Mouse (Mus musculus): ENCODE data around the gene Il17rb. TPM values are rescaled to one million over a fixed set of nuclear protein-coding genes. Genes with fewer than 3 reads are reported as not detected.
A peak's percentile ranks its signal among the peaks of the same experiment; 100 is the strongest.

Gene Il17rb
- polyA plus RNA-seq, 1 experiment from 2014 or later, result 0.65 TPM

DNA sequence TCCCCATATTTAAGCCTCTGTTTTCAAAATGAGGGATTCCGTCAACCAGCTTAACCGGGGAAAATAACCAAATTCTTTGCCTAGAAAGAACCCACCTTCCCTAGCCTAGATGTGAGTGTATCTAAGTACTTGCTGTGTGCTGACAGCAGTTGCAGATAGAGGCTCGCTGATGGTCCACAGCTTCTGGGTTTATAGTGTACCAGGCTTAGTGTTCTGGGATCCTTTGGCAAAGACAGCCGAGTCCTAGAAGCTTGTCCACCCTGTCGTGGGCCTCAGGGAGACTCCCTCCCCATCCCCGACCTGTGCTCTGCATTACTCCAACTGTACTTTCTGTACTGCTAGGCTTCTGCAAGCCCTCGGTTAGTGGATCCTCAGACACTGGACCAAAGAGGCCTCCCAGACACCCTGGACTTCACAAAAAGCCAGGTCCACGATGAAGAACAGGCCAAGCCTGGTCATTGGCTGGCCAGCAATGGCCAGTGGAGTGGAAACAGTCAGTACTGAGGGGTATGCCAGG, 37.1 kb upstream of the Il17rb start:
- no peak overlapping the region for H3K9ac ChIP-seq (ENCODE audit: low read depth, low read length)
- no peaks in the 10 kb centered on the region for H3K4me1 ChIP-seq (replicated peaks; ENCODE audit: control insufficient read depth, insufficient read depth, low read length)
- no peaks in the 10 kb centered on the region for H3K9me3 ChIP-seq (ENCODE audit: control insufficient read depth)
- no peak for TF ChIP-seq CTCF (IDR thresholded peaks at IDR 0.05; ENCODE audit: low read depth)
- H3K27ac ChIP-seq (ENCODE audit: low read depth, low read length), result no peak overlapping the region
- H3K4me3 ChIP-seq (ENCODE audit: low read depth, low read length), result no peak overlapping the region
- 75% methylated on average over 8 of the region's 8 CpGs for WGBS
- no peak for ATAC-seq
- no peaks in the 10 kb centered on the region; the same call in 1 of the 2 replicates for H3K36me3 ChIP-seq (ENCODE audit: control insufficient read depth, insufficient read depth)
- H3K4me2 ChIP-seq (replicated peaks; ENCODE audit: low read depth), result no peak overlapping the region
- H3K27me3 ChIP-seq (replicated peaks; ENCODE audit: control insufficient read depth, insufficient read depth, low read length), result no peaks in the 10 kb centered on the region

DNA sequence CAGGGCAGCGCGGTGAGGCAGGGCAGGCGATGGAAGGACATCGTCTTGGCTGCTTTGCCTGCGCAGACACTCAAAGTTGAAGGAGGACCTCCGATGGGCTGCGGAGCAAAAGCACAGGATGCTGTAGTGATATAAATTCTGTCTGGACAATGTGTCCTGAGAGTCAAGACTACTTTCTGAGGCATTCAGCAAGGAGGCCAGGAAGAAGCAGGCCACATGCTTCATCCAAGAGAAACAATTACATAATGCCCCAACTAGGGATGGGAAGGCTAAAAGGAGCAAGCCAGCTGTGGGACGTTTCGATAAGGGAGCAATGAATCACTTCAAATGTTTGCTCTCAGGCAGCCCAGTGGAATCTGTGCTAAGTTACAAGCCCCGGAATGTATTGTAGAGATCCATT, 36.5 kb upstream of the Il17rb start:
- WGBS, result 61% methylated on average over 10 of the region's 10 CpGs
- H3K27ac ChIP-seq (ENCODE audit: low read depth, low read length), result no peak overlapping the region
- no peak overlapping the region for H3K9ac ChIP-seq (ENCODE audit: low read depth, low read length)
- ATAC-seq, result no peak
- no peak overlapping the region for H3K4me3 ChIP-seq (ENCODE audit: low read depth, low read length)
- H3K27me3 ChIP-seq (replicated peaks; ENCODE audit: control insufficient read depth, insufficient read depth, low read length), result no peaks in the 10 kb centered on the region
- no peaks in the 10 kb centered on the region for H3K4me1 ChIP-seq (replicated peaks; ENCODE audit: control insufficient read depth, insufficient read depth, low read length)
- no peak for TF ChIP-seq CTCF (IDR thresholded peaks at IDR 0.05; ENCODE audit: low read depth)
- no peaks in the 10 kb centered on the region for H3K9me3 ChIP-seq (ENCODE audit: control insufficient read depth)
- H3K36me3 ChIP-seq (ENCODE audit: control insufficient read depth, insufficient read depth), result no peaks in the 10 kb centered on the region; the same call in 1 of the 2 replicates
- no peak overlapping the region for H3K4me2 ChIP-seq (replicated peaks; ENCODE audit: low read depth)

DNA sequence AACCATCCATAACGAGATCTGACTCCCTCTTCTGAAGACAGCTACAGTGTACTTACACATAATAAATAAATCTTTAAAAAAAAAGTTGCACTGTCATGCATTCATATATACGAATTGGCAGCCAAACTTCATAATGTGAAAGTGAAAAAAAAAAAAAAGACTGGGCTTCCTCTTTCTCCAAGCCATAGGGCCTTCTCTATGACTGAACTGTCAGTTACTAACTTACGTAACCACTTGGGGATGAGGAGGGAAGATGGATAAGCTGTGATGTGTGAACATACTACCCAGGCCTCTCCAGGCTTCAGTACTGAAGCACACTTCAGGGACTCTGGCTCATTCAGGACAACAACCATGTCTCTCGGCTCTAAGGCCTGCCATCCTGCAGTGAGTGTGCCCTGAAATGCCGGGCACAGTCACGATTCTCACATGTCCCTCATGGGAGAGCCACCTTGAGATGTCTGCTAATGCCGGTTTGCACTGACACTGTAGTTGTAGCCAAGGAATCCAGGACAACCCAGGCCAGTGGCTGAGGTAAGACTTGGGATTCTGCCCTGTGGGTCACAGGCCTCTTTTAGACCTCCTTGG, 34.8 kb upstream of the Il17rb start:
- H3K4me2 ChIP-seq (replicated peaks; ENCODE audit: low read depth), result no peak overlapping the region
- H3K4me1 ChIP-seq (replicated peaks; ENCODE audit: control insufficient read depth, insufficient read depth, low read length), result no peaks in the 10 kb centered on the region
- H3K27me3 ChIP-seq (replicated peaks; ENCODE audit: control insufficient read depth, insufficient read depth, low read length), result no peaks in the 10 kb centered on the region
- TF ChIP-seq CTCF (IDR thresholded peaks at IDR 0.05; ENCODE audit: low read depth), result no peak
- H3K36me3 ChIP-seq (ENCODE audit: control insufficient read depth, insufficient read depth), result no peaks in the 10 kb centered on the region; the same call in 1 of the 2 replicates
- no peak overlapping the region for H3K4me3 ChIP-seq (ENCODE audit: low read depth, low read length)
- H3K9ac ChIP-seq (ENCODE audit: low read depth, low read length), result no peak overlapping the region
- H3K9me3 ChIP-seq (ENCODE audit: control insufficient read depth), result no peaks in the 10 kb centered on the region
- no peak overlapping the region for H3K27ac ChIP-seq (ENCODE audit: low read depth, low read length)
- WGBS, result 84% methylated on average over 7 of the region's 7 CpGs
- no peak for ATAC-seq

DNA sequence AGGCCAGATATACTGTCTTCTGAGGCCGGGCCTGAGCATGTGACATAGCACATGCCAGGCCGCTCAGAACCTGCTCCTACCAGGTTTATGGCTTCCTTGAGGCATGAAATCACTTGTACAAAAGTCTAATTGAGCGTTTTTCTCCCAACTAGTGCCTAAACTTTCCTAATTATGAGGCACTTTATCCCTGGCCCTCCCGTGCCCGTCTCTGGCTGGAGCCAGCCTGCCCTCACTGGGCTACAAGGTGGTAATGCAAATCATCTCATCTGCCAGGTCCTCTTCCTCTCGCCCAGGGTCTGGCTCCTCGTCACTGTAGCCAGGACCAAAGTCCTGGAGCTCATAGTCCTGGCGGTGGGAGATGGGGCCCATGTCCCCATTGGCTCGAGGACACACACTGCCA, 33.1 kb upstream of the Il17rb start:
- no peaks in the 10 kb centered on the region for H3K27me3 ChIP-seq (replicated peaks; ENCODE audit: control insufficient read depth, insufficient read depth, low read length)
- 74% methylated on average over 9 of the region's 9 CpGs for WGBS
- no peaks in the 10 kb centered on the region for H3K9me3 ChIP-seq (ENCODE audit: control insufficient read depth)
- H3K4me2 ChIP-seq (replicated peaks; ENCODE audit: low read depth), result no peak overlapping the region
- peak; percentile 36; the same call in 1 of the 2 replicates for ATAC-seq
- H3K27ac ChIP-seq (ENCODE audit: low read depth, low read length), result no peak overlapping the region
- no peaks in the 10 kb centered on the region; the same call in 1 of the 2 replicates for H3K36me3 ChIP-seq (ENCODE audit: control insufficient read depth, insufficient read depth)
- H3K4me3 ChIP-seq (ENCODE audit: low read depth, low read length), result no peak overlapping the region
- no peaks in the 10 kb centered on the region for H3K4me1 ChIP-seq (replicated peaks; ENCODE audit: control insufficient read depth, insufficient read depth, low read length)
- H3K9ac ChIP-seq (ENCODE audit: low read depth, low read length), result no peak overlapping the region
- TF ChIP-seq CTCF (IDR thresholded peaks at IDR 0.05; ENCODE audit: low read depth), result 0 out of 2 replicates have a peak, but pooled peaks have one; percentile 25

DNA sequence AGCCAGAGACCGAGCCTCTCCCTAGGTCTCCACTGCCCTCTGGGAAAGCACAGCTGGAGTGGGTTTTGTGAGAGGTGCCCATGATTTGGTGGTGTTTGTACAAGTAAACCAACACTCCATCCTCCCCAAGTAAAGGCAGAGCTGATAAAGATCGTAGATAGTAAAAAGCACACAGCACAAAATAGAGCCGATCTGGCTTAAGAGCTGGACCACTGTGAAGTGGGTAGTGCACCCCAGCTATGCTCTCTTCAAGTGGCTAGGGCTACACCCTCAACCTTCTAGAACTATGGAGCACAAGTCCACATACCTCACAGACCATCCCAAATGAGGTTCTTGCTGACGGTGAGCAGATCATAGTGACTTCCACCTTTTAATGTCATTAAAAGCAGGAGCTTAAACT, 30.7 kb upstream of the Il17rb start:
- WGBS, result 47% methylated on average over 4 of the region's 4 CpGs
- H3K9ac ChIP-seq (ENCODE audit: low read depth, low read length), result no peak overlapping the region
- TF ChIP-seq CTCF (IDR thresholded peaks at IDR 0.05; ENCODE audit: low read depth), result no peak

DNA sequence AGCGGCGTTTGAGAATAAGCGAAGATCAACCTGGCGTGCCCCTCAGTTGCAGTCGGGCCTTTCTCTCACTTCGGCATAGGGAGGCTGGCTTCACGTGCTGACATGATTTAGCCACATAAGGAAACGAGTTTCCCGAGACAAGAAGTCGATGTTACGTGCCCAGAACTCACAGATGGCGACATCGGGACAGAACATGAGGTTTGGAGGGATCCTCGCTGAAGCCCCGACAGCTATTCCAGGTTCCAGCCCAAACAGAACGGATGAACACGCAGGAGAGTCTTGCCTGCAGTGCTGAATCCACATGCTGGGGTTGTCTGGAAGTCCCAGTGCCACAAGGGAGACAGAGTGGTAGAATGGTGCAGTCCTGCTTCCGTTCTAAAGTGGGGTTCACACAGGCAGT, 29.7 kb upstream of the Il17rb start:
- H3K27ac ChIP-seq (ENCODE audit: low read depth, low read length), result no peak overlapping the region
- H3K9me3 ChIP-seq (ENCODE audit: control insufficient read depth), result no peaks in the 10 kb centered on the region
- no peak overlapping the region for H3K4me2 ChIP-seq (replicated peaks; ENCODE audit: low read depth)
- H3K36me3 ChIP-seq (ENCODE audit: control insufficient read depth, insufficient read depth), result peaks cover 15% of the 10 kb centered on the region; the same call in 1 of the 2 replicates
- WGBS, result 92% methylated on average over 18 of the region's 18 CpGs
- TF ChIP-seq CTCF (IDR thresholded peaks at IDR 0.05; ENCODE audit: low read depth), result no peak
- H3K27me3 ChIP-seq (replicated peaks; ENCODE audit: control insufficient read depth, insufficient read depth, low read length), result no peaks in the 10 kb centered on the region
- no peak for ATAC-seq
- H3K9ac ChIP-seq (ENCODE audit: low read depth, low read length), result no peak overlapping the region
- H3K4me1 ChIP-seq (replicated peaks; ENCODE audit: control insufficient read depth, insufficient read depth, low read length), result no peaks in the 10 kb centered on the region
- H3K4me3 ChIP-seq (ENCODE audit: low read depth, low read length), result no peak overlapping the region

More for the DNA sequence above, 30.7 kb upstream of the Il17rb start:
- no peaks in the 10 kb centered on the region for H3K27me3 ChIP-seq (replicated peaks; ENCODE audit: control insufficient read depth, insufficient read depth, low read length)
- no peaks in the 10 kb centered on the region for H3K4me1 ChIP-seq (replicated peaks; ENCODE audit: control insufficient read depth, insufficient read depth, low read length)
- H3K36me3 ChIP-seq (ENCODE audit: control insufficient read depth, insufficient read depth), result peaks cover 15% of the 10 kb centered on the region; the same call in 1 of the 2 replicates
- H3K4me2 ChIP-seq (replicated peaks; ENCODE audit: low read depth), result no peak overlapping the region
- H3K4me3 ChIP-seq (ENCODE audit: low read depth, low read length), result no peak overlapping the region
- H3K27ac ChIP-seq (ENCODE audit: low read depth, low read length), result no peak overlapping the region
- H3K9me3 ChIP-seq (ENCODE audit: control insufficient read depth), result no peaks in the 10 kb centered on the region
- no peak for ATAC-seq
